Mouse (Mus musculus) neural tube, embryonic 12.5 days (tissue): ENCODE data around the gene Gpr15. TPM values are rescaled to one million over a fixed set of nuclear protein-coding genes. Genes with fewer than 3 reads are reported as not detected.

Experiments used
- ATAC-seq: fragments of 200-750 bp; cut with Nextera tagmentation; 2 replicates; pipeline ENCODE4 v1.8.0; 2017; ENCODE audit warnings: low read depth, mild to moderate bottlenecking, moderate TSS enrichment, moderate library complexity; ENCODE audit not compliant: low FRiP score
- H3K27ac ChIP-seq: fragments of 300-500 bp; sonication (generic); 2 replicates; pipeline ENCODE4 v1.5.1; 2016
- H3K27me3 ChIP-seq: fragments of 300-500 bp; sonication (generic); replicated peaks from 2 replicates; pipeline ENCODE4 v1.6.1; 2016; ENCODE audit warnings: mild to moderate bottlenecking
- H3K36me3 ChIP-seq: fragments of 300-500 bp; sonication (generic); 2 replicates; pipeline ENCODE4 v1.6.1; 2016; ENCODE audit warnings: mild to moderate bottlenecking
- H3K4me1 ChIP-seq: fragments of 300-500 bp; sonication (generic); 2 replicates; pipeline ENCODE4 v1.6.1; 2016
- H3K4me2 ChIP-seq: fragments of 300-500 bp; sonication (generic); replicated peaks from 2 replicates; pipeline ENCODE4 v1.6.1; 2016; ENCODE audit warnings: mild to moderate bottlenecking
- H3K4me3 ChIP-seq: fragments of 300-500 bp; sonication (generic); 2 replicates; pipeline ENCODE4 v1.5.1; 2016
- H3K9ac ChIP-seq: fragments of 300-500 bp; sonication (generic); 2 replicates; pipeline ENCODE4 v1.6.1; 2016; ENCODE audit warnings: mild to moderate bottlenecking
- H3K9me3 ChIP-seq: fragments of 300-500 bp; sonication (generic); 2 replicates; pipeline ENCODE4 v1.6.1; 2016; ENCODE audit warnings: mild to moderate bottlenecking
- WGBS: fragments of 180-500 bp; shearing (Covaris S2); methylation state at CpG from one replicate; pipeline ENCODE4 v1.1.7; 2016; 5-methylcytosine and 5-hydroxymethylcytosine counted together
- polyA plus RNA-seq: library from polyadenylated mRNA; unstranded; fragments of >200 nt; fragmentation: Nextera tagmentation; extraction: Ambion mirVana; gene quantifications from 2 replicates; pipeline ENCODE4 v1.2.1, GENCODE M21; 2016

Gene Gpr15
- polyA plus RNA-seq, 1 experiment from 2014 or later, result not detected

- no peak overlapping the region for H3K9ac ChIP-seq
- no peaks in the 10 kb centered on the region for H3K9me3 ChIP-seq
These were observed 21.6 kb downstream of the Gpr15 start for GRCm38 (mm10) chr16:58697261-58697660.

GRCm38 (mm10) chr16:58696796-58697195, 22.1 kb downstream of the Gpr15 start:
- H3K4me1 ChIP-seq, result no peaks in the 10 kb centered on the region
- H3K36me3 ChIP-seq, result no peaks in the 10 kb centered on the region
- H3K27ac ChIP-seq, result no peak overlapping the region
- no peak overlapping the region for H3K9ac ChIP-seq
- no peak overlapping the region for H3K4me3 ChIP-seq
- no peak overlapping the region for H3K4me2 ChIP-seq
- no peaks in the 10 kb centered on the region for H3K9me3 ChIP-seq
- ATAC-seq, result no peak
- 85% methylated on average over 3 of the region's 3 CpGs for WGBS
- H3K27me3 ChIP-seq, result no peaks in the 10 kb centered on the region

More at GRCm38 (mm10) chr16:58697261-58697660, 21.6 kb downstream of the Gpr15 start:
- Histone ChIP-seq H3K4me1 (no peaks in the 10 kb centered on the region), H3K27me3 (no peaks in the 10 kb centered on the region), H3K4me2 (no peak overlapping the region), H3K36me3 (no peaks in the 10 kb centered on the region), H3K27ac (no peak overlapping the region), H3K4me3 (no peak overlapping the region)
- 94% methylated on average over 1 of the region's 1 CpGs for WGBS
- ATAC-seq, result no peak

GRCm38 (mm10) chr16:58694091-58694490, 24.8 kb downstream of the Gpr15 start:
- Histone ChIP-seq H3K4me3 (no peak overlapping the region), H3K27me3 (no peaks in the 10 kb centered on the region), H3K36me3 (no peaks in the 10 kb centered on the region), H3K4me1 (no peaks in the 10 kb centered on the region), H3K27ac (no peak overlapping the region), H3K9ac (no peak overlapping the region), H3K4me2 (no peak overlapping the region), H3K9me3 (no peaks in the 10 kb centered on the region)
- ATAC-seq, result no peak
- WGBS, result 92% methylated on average over 5 of the region's 5 CpGs

- 90% methylated on average over 5 of the region's 5 CpGs for WGBS
- Histone ChIP-seq H3K9ac (no peak overlapping the region), H3K9me3 (no peaks in the 10 kb centered on the region), H3K4me2 (no peak overlapping the region), H3K4me1 (no peaks in the 10 kb centered on the region), H3K36me3 (no peaks in the 10 kb centered on the region), H3K27me3 (no peaks in the 10 kb centered on the region), H3K4me3 (no peak overlapping the region), H3K27ac (no peak overlapping the region)
- ATAC-seq, result no peak
These were observed 28.5 kb downstream of the Gpr15 start for GRCm38 (mm10) chr16:58690322-58690732.

GRCm38 (mm10) chr16:58689555-58690169, 29.2 kb downstream of the Gpr15 start:
- H3K27ac ChIP-seq, result no peak overlapping the region
- H3K36me3 ChIP-seq, result no peaks in the 10 kb centered on the region
- no peak overlapping the region for H3K4me2 ChIP-seq
- 86% methylated on average over 5 of the region's 5 CpGs for WGBS
- H3K27me3 ChIP-seq, result no peaks in the 10 kb centered on the region
- H3K4me3 ChIP-seq, result no peak overlapping the region
- no peak overlapping the region for H3K9ac ChIP-seq
- no peaks in the 10 kb centered on the region for H3K4me1 ChIP-seq
- no peak for ATAC-seq
- H3K9me3 ChIP-seq, result no peaks in the 10 kb centered on the region

GRCm38 (mm10) chr16:58688534-58688933, 30.3 kb downstream of the Gpr15 start:
- Histone ChIP-seq H3K9ac (no peak overlapping the region), H3K4me3 (no peak overlapping the region), H3K4me1 (no peaks in the 10 kb centered on the region), H3K9me3 (no peaks in the 10 kb centered on the region), H3K36me3 (no peaks in the 10 kb centered on the region), H3K27ac (no peak overlapping the region), H3K4me2 (no peak overlapping the region), H3K27me3 (no peaks in the 10 kb centered on the region)
- WGBS, result 90% methylated on average over 1 of the region's 1 CpGs
- ATAC-seq, result no peak

- H3K36me3 ChIP-seq, result no peaks in the 10 kb centered on the region; the same call in 1 of the 2 replicates
- no peak overlapping the region for H3K4me3 ChIP-seq
- ATAC-seq, result no peak
- no peaks in the 10 kb centered on the region for H3K9me3 ChIP-seq
- 84% methylated on average over 20 of the region's 20 CpGs for WGBS
- H3K4me2 ChIP-seq, result no peak overlapping the region
- H3K4me1 ChIP-seq, result no peaks in the 10 kb centered on the region
- H3K27me3 ChIP-seq, result no peaks in the 10 kb centered on the region
- H3K27ac ChIP-seq, result no peak overlapping the region
- no peak overlapping the region for H3K9ac ChIP-seq
These were observed 33.0 kb downstream of the Gpr15 start for GRCm38 (mm10) chr16:58685548-58686537.

- ATAC-seq, result no peak
- Histone ChIP-seq H3K4me2 (no peak overlapping the region), H3K9ac (no peak overlapping the region), H3K36me3 (peaks cover 4% of the 10 kb centered on the region), H3K27ac (no peak overlapping the region), H3K4me3 (no peak overlapping the region), H3K4me1 (no peaks in the 10 kb centered on the region), H3K9me3 (no peaks in the 10 kb centered on the region), H3K27me3 (no peaks in the 10 kb centered on the region)
These were observed 34.3 kb downstream of the Gpr15 start for GRCm38 (mm10) chr16:58684537-58684936.

- Histone ChIP-seq H3K4me3 (no peak overlapping the region), H3K9me3 (no peaks in the 10 kb centered on the region), H3K36me3 (peaks cover 4% of the 10 kb centered on the region), H3K27me3 (no peaks in the 10 kb centered on the region), H3K4me1 (no peaks in the 10 kb centered on the region), H3K27ac (no peak overlapping the region), H3K4me2 (no peak overlapping the region), H3K9ac (no peak overlapping the region)
- no peak for ATAC-seq
- 92% methylated on average over 4 of the region's 4 CpGs for WGBS
These were observed 35.0 kb downstream of the Gpr15 start for GRCm38 (mm10) chr16:58683911-58684310.

GRCm38 (mm10) chr16:58682870-58683269, 36.0 kb downstream of the Gpr15 start:
- Histone ChIP-seq H3K4me2 (no peak overlapping the region), H3K9me3 (no peaks in the 10 kb centered on the region), H3K4me1 (no peaks in the 10 kb centered on the region), H3K4me3 (no peak overlapping the region), H3K36me3 (peaks cover 7% of the 10 kb centered on the region), H3K27ac (no peak overlapping the region), H3K9ac (no peak overlapping the region), H3K27me3 (no peaks in the 10 kb centered on the region)
- 88% methylated on average over 7 of the region's 7 CpGs for WGBS
- no peak for ATAC-seq

- Histone ChIP-seq H3K27ac (no peak overlapping the region), H3K9me3 (no peaks in the 10 kb centered on the region), H3K27me3 (no peaks in the 10 kb centered on the region), H3K4me3 (no peak overlapping the region), H3K4me2 (no peak overlapping the region), H3K4me1 (no peaks in the 10 kb centered on the region), H3K9ac (no peak overlapping the region), H3K36me3 (peaks cover 11% of the 10 kb centered on the region)
- 91% methylated on average over 6 of the region's 6 CpGs for WGBS
- ATAC-seq, result no peak
These were observed 36.8 kb downstream of the Gpr15 start for GRCm38 (mm10) chr16:58682046-58682445.

- 83% methylated on average over 7 of the region's 7 CpGs for WGBS
- Histone ChIP-seq H3K9ac (no peak overlapping the region), H3K36me3 (peaks cover 29% of the 10 kb centered on the region), H3K9me3 (no peaks in the 10 kb centered on the region), H3K27ac (no peak overlapping the region), H3K27me3 (no peaks in the 10 kb centered on the region), H3K4me2 (no peak overlapping the region), H3K4me3 (no peak overlapping the region), H3K4me1 (no peaks in the 10 kb centered on the region)
- no peak for ATAC-seq
These were observed 40.2 kb downstream of the Gpr15 start for GRCm38 (mm10) chr16:58678660-58679059.
